Comparison of ENCODE assay signal across 8 mouse cellular contexts in the genomic region with DNA sequence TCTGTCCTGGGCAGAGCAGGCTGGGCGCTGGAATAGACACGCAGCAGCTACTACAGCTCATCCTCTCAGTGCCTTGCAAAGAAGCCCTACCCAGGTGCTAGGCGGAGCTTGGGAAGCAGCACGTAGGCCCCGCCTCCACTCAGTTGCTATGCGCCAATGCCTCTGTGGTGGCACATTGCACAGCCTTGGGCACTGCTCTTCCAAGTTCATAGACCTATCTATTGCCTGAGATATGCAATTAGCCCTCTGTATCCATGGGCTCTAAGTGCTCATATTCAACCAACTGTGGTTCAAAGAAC.
DNase-seq lines count a peak whose midpoint lies in the region; ATAC-seq and TF ChIP-seq lines count a peak whose summit lies in the region.

No protein-coding gene starts in this region.

- H3K9me3 ChIP-seq in embryonic facial prominence, embryonic 13.5 days: no peaks in the 10 kb centered on the region
- H3K9me3 ChIP-seq in liver, postnatal 0 days (ENCODE audit: low read length): no peaks in the 10 kb centered on the region

- intact Hi-C loops in left cerebral cortex, adult 2 months (cut with DNase I): no loop called here

- no peaks in the 10 kb centered on the region for H3K36me3 ChIP-seq in embryonic facial prominence, embryonic 13.5 days
- H3K36me3 ChIP-seq in liver, postnatal 0 days (replicated peaks; ENCODE audit: insufficient read depth, low read length): no peaks in the 10 kb centered on the region

- H3K27ac ChIP-seq in left cerebral cortex, adult 2 months: peak overlapping the region; percentile 42
- peak overlapping the region; percentile 71 for H3K27ac ChIP-seq in embryonic facial prominence, embryonic 13.5 days
- H3K27ac ChIP-seq in liver, postnatal 0 days (ENCODE audit: low read depth): no peak overlapping the region

- no peaks in the 10 kb centered on the region for H3K27me3 ChIP-seq in embryonic facial prominence, embryonic 13.5 days
- H3K27me3 ChIP-seq in liver, postnatal 0 days (ENCODE audit: insufficient read depth, low read length): no peaks in the 10 kb centered on the region

- TF ChIP-seq CTCF in left cerebral cortex, adult 2 months (IDR thresholded peaks at IDR 0.05): no peak
- no peak for TF ChIP-seq CTCF in liver, postnatal 0 days (IDR thresholded peaks at IDR 0.05; ENCODE audit: low read depth)

- H3K4me3 ChIP-seq in left cerebral cortex, adult 2 months: no peak overlapping the region
- no peak overlapping the region for H3K4me3 ChIP-seq in embryonic facial prominence, embryonic 13.5 days
- H3K4me3 ChIP-seq in liver, postnatal 0 days (ENCODE audit: low read depth, low read length): no peak overlapping the region

- peak overlapping the region; percentile 39 for H3K4me2 ChIP-seq in embryonic facial prominence, embryonic 13.5 days
- H3K4me2 ChIP-seq in liver, postnatal 0 days (ENCODE audit: low read depth, low read length): peak overlapping the region; percentile 1; the same call in 1 of the 2 replicates

- DNase-seq in left cerebral cortex, adult 2 months (ENCODE audit: extremely low spot score in 1 of 2, low spot score in 2 of 2): no peak
- no peak for DNase-seq in left cerebral cortex, adult 18-20 months (ENCODE audit: low spot score in 2 of 2)
- DNase-seq in adrenal gland, adult 2 months: peak; percentile 86
- DNase-seq in liver, postnatal 0 days: peak; percentile 43
- DNase-seq in gastrocnemius, postnatal 25 days: no peak
- DNase-seq in layer of hippocampus, postnatal 10 days (ENCODE audit: low spot score in 2 of 2): no peak
- no peak for DNase-seq in right cerebral cortex, adult 2 months (ENCODE audit: low spot score in 2 of 2)

- no peak for ATAC-seq in embryonic facial prominence, embryonic 13.5 days (ENCODE audit: insufficient number of reproducible peaks, insufficient read depth, low FRiP score, low TSS enrichment, low read depth)
- ATAC-seq in liver, postnatal 0 days: peak; percentile 62

- 28% methylated on average over 6 of the region's 6 CpGs for WGBS in embryonic facial prominence, embryonic 13.5 days
- 33% methylated on average over 6 of the region's 6 CpGs for WGBS in liver, postnatal 0 days (ENCODE audit: insufficient replicate concordance)

- peaks cover 50% of the 10 kb centered on the region for H3K4me1 ChIP-seq in embryonic facial prominence, embryonic 13.5 days
- H3K4me1 ChIP-seq in liver, postnatal 0 days (ENCODE audit: insufficient read depth): peaks cover 17% of the 10 kb centered on the region

- H3K9ac ChIP-seq in embryonic facial prominence, embryonic 13.5 days: no peak overlapping the region
- H3K9ac ChIP-seq in liver, postnatal 0 days (replicated peaks): no peak overlapping the region

- TF ChIP-seq EP300 in liver, postnatal 0 days (IDR thresholded peaks at IDR 0.05; ENCODE audit: low read depth): no peak

Comparison
In these comparisons a context has a peak if more than half of its experiments do, and no peak if none do; other contexts are left out.
1. DNase-seq: peak in adrenal gland, adult 2 months (single experiment) and liver, postnatal 0 days (single experiment); none in left cerebral cortex, adult 2 months (0 of 2), left cerebral cortex, adult 18-20 months (0 of 2), gastrocnemius, postnatal 25 days (single experiment), layer of hippocampus, postnatal 10 days (0 of 2) and right cerebral cortex, adult 2 months (0 of 2).